Mouse (Mus musculus) olfactory bulb, adult 2 months (tissue): ENCODE data around the gene Spata5. TPM values are rescaled to one million over a fixed set of nuclear protein-coding genes. Genes with fewer than 3 reads are reported as not detected.

ENCODE experiments used
- H3K27ac ChIP-seq: fragments of 200-500 bp; 2 replicates; pipeline ENCODE4 v1.5.1; 2012; ENCODE audit warnings: low read depth, low read length; ENCODE audit not compliant: insufficient read depth
- H3K4me1 ChIP-seq: fragments of 200-500 bp; 2 replicates; pipeline ENCODE4 v1.6.1; 2012; ENCODE audit warnings: low read length; ENCODE audit not compliant: control insufficient read depth, insufficient read depth
- H3K4me3 ChIP-seq: fragments of 200-500 bp; 2 replicates; pipeline ENCODE4 v1.5.1; 2012; ENCODE audit warnings: mild to moderate bottlenecking, low read depth, low read length, moderate library complexity; ENCODE audit not compliant: insufficient read depth
- CTCF ChIP-seq: fragments of 200-500 bp; IDR thresholded peaks from 2 replicates; pipeline ENCODE4 v1.5.1; 2012; ENCODE audit warnings: low read depth, mild to moderate bottlenecking, low read length, moderate library complexity; ENCODE audit not compliant: insufficient read depth
- POLR2A ChIP-seq: fragments of 200-500 bp; IDR thresholded peaks from 2 replicates; pipeline ENCODE4 v1.6.1; 2012; ENCODE audit warnings: mild to moderate bottlenecking, low read depth, low read length, moderate library complexity; ENCODE audit not compliant: insufficient read depth
- WGBS: fragments of 180-500 bp; shearing (Covaris S2); methylation state at CpG from one replicate; pipeline ENCODE4 v1.1.7; 2018; 5-methylcytosine and 5-hydroxymethylcytosine counted together
- polyA plus RNA-seq: library from polyadenylated mRNA; stranded (reverse); fragments of >200 nt; gene quantifications from 2 replicates; pipeline ENCODE4 v1.2.4, GENCODE M21; 2012; ENCODE audit warnings: low replicate concordance; ENCODE audit not compliant: missing spikeins, insufficient read depth, insufficient read length

Gene Spata5
- not detected in 2 replicates for polyA plus RNA-seq

DNA sequence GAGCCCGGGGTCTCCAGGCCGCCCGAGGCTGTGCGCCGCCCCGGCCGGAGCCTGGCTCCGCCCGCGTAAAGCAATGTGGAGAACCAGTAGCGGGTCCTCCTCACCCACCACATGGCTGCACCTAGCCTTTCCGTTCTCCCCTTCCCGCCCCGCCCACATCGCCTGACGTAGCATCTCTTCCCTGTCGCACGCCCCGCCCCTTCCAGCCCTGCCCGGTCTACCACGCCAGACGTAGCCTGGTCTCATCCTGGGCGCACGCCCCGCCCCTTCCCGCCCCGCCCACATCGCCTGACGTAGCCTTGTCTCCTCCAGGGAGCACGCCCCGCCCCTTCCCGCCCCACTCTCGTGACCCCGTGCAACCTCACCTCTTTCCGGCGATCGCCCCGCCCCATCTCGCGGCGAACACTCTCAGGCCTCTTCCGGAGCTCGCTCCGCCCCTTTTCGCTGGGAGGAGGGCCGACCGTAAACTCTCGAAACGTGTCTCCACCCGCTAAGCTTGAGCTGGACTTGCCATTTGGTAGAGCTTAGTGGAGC is at the start of gene Spata5:
Gene Spata5 (plus strand): TSS at position 439 of the 534 bp plus-strand sequence.
- WGBS = under 1% methylated on average over 49 of the region's 50 CpGs
- H3K4me3 ChIP-seq = peak within 1 kb of the TSS; percentile 86
- H3K4me1 ChIP-seq = no peaks in the 10 kb centered on the region
- TF ChIP-seq CTCF (no peak), POLR2A (peak; percentile 87; the same call in 1 of the 2 replicates)
- peak within 1 kb of the TSS; percentile 78 for H3K27ac ChIP-seq

DNA sequence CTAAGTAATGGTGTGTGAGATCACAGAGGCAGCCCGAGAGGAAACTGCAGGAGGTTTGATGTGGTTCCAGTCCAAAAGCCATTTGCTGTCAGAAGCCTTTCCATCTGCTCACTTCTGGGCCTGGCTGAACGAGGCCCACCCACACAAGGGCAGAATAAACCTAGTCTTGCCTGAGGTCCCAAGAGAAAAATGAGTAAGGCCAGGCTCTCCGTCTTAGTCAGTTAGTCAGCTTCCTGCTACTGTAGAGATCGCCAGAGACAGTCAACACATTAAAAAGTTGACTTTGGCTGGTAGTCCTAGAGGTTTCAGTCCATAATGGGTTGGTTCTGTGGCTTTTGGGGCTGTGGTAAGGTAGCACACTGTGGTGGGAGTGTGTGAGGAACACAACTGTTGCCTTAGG is 49.3 kb upstream of the Spata5 start:
- no peak overlapping the region for H3K27ac ChIP-seq
- TF ChIP-seq CTCF (no peak), POLR2A (no peak)
- no peaks in the 10 kb centered on the region for H3K4me1 ChIP-seq
- no peak overlapping the region for H3K4me3 ChIP-seq
- 78% methylated on average over 4 of the region's 4 CpGs for WGBS

DNA sequence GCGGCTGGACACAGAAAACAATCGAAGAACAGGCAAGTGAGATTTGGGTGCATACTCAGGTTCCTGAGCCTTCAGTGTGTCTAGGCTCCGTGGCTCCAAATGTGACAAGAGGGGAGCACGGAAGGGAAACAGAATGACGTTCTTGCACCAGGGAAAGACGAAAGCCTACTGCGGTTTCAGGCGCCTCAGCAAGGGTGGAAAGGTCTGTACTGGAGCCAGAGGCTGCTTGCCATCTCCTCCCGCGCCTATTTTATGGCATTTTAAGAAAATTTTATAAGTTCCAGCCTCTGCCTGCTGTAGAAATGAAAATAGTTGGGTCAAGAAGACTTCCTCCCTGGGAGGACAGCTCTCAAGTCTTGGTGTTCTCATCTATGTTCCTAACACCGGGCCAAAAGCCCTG is 46.0 kb upstream of the Spata5 start:
- H3K27ac ChIP-seq = no peak overlapping the region
- TF ChIP-seq POLR2A = no peak
- no peak for TF ChIP-seq CTCF
- H3K4me1 ChIP-seq = no peaks in the 10 kb centered on the region
- WGBS = 93% methylated on average over 11 of the region's 11 CpGs
- H3K4me3 ChIP-seq = no peak overlapping the region

DNA sequence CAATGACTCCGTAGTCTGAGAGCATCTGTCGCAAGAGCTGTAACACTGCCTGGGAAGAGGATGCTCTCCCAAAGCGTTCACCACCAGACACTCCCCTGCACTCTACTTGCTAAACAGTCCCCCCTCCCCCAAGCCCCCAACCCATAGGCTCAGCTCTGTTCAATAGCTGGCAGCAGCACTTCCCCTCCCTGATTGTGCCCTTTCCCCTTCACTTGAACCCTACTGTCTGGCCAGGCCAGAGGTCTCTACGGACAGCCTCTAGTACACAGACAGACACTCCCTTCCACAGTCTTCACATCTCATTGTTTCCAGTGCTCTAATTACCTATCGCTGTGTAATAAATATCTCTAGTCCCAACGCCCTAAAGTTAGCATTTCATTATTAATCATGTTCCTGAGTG is 41.8 kb upstream of the Spata5 start:
- Histone ChIP-seq H3K27ac (no peak overlapping the region), H3K4me3 (no peak overlapping the region), H3K4me1 (no peaks in the 10 kb centered on the region)
- no peak for TF ChIP-seq CTCF
- TF ChIP-seq POLR2A = no peak
- WGBS = 80% methylated on average over 6 of the region's 6 CpGs

DNA sequence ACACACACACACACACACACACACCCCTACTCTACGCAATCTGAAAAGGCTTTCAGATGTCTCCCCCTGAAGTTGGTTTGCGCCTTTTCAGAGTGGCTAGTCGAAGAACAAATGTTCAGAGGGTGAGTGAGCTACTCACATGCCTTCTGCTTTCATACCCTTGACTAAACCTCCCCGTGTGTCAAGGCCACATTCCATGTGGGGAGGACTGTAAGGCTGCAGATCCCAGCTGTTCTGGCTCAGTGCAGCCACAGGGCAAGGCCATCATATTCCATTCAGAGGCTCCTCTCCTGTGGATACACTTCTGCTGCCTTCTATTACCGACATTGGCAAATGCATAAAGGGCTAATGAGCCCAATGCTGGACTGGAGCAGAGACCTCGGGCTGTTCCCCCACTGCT is 41.3 kb upstream of the Spata5 start:
- Histone ChIP-seq H3K27ac (no peak overlapping the region), H3K4me3 (no peak overlapping the region), H3K4me1 (no peaks in the 10 kb centered on the region)
- 57% methylated on average over 6 of the region's 6 CpGs for WGBS
- TF ChIP-seq CTCF = no peak
- no peak for TF ChIP-seq POLR2A

DNA sequence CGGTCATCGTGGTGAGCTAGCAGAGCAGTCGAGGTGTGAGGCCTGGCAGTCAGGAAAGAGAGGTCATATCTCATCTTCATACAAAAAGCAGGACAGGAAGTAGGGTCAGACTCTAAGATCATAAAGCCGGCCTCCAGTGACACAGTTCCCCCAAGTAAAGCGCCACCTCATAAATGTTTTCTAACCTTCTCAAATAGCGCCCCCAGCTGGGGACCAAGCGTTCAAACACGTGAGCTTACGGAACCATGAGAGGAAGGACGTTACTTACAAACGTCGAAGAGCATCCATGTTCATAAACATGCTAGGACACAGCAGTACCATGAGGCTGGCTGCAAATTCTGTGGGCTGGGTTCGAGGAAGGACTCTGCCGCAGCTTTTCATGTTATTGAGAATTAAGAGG is 40.5 kb upstream of the Spata5 start:
- WGBS = 90% methylated on average over 14 of the region's 14 CpGs
- Histone ChIP-seq H3K27ac (no peak overlapping the region), H3K4me3 (no peak overlapping the region), H3K4me1 (no peaks in the 10 kb centered on the region)
- TF ChIP-seq CTCF (no peak), POLR2A (no peak)

DNA sequence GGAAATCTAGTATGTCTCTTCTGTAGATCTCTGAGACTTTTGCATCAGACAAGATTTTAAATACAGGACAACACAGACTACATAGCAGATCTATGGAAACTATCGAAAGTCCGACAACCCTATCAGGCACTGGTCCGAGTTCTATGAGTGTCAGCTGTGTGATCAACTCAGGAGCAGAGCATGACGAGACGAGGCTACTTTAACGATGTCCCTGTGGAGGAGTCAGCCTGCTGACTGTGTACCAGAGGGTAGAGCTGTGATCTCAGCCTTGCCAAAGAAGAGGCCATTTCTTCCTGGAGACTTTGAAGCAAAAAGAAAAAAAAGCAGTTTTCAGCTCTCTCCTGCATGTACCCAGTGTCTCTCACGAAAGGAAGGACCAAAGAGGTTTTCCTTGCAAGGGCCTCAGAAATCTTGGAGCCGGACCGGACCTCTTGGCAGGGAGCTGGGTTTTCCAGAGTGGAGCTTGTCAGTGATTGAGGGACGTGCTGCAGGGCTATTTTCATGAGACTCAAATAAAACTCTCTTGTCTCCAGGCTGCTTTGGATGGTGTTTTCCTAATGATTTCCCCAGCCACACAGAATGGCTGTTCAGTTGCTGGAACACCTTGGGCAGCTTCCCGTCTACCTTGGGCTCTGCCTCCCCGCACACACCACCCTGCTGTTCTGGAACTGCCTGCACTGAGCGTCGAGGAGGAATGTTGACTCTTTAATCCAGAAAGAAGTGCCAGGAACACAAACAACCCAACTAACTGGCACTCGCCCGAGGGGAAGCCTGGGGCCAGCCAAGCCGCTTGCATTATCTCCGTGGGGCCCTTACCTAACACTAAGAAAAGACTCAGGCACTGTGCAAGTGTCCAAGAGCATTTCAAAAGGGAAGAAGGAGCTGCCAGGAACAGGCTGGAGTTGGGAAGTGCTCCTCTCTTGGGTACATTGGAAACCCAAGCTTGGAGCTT is 39.5 kb upstream of the Spata5 start:
- Histone ChIP-seq H3K4me1 (no peaks in the 10 kb centered on the region), H3K4me3 (no peak overlapping the region), H3K27ac (no peak overlapping the region)
- TF ChIP-seq POLR2A = no peak
- 47% methylated on average over 18 of the region's 18 CpGs for WGBS

DNA sequence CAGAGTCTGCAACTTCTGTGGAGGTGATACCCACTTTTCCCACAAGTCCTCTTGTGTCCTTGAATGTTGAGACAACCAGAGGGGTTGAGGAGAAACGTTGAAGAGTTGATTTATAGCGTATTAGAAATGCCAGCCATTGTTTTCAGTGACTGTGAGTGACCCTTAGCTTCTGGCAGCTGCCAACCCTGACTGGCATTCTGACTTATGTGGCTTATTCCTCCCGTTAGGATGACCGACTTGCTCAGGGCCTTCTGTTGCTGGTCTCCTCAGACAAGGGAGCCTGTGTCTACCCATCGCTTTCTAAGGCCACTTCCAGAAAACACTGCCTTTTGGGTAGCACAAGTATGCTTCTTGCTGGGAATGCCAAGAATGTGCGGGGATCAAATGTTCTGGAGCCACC is 38.2 kb upstream of the Spata5 start:
- H3K4me1 ChIP-seq = no peaks in the 10 kb centered on the region
- no peak overlapping the region for H3K27ac ChIP-seq
- 71% methylated on average over 6 of the region's 6 CpGs for WGBS
- H3K4me3 ChIP-seq = no peak overlapping the region
- no peak for TF ChIP-seq POLR2A
- no peak for TF ChIP-seq CTCF

DNA sequence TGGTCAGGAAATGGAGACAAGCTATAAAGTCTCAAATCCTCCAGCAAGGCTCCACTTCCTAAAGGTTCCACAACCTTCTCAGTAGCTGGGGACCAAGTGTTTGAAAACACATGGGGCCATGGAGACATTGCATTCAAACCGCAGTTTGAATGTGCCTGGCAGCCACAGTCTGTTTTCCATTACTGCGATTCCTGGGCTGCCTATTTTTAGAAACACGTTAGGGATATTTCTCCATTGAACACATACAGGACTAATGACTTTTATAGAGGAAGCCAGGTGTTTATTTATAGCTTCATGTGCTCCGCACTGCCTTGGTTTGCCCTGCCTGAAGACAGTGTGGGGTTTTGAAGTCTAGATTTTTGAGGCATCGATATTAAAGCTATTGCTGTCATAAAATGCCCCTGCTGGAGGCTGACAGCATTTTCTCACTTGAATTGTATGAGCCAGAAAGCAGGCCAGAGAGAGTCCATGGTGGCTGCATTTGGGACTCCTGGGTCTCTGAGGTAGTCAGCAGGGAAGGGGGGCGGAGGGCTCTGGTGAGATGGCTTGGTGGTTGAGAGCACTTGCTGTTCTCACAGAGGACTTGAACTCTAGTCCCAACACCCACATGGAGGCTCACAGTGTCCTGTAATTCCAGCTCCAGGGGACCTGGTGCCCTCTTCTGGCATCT is 36.5 kb upstream of the Spata5 start:
- TF ChIP-seq CTCF (no peak), POLR2A (no peak)
- H3K27ac ChIP-seq = no peak overlapping the region
- WGBS = 73% methylated on average over 6 of the region's 6 CpGs
- H3K4me3 ChIP-seq = no peak overlapping the region
- no peaks in the 10 kb centered on the region for H3K4me1 ChIP-seq
